Comparison of ENCODE assay signal across 23 mouse cellular contexts in the genomic region with DNA sequence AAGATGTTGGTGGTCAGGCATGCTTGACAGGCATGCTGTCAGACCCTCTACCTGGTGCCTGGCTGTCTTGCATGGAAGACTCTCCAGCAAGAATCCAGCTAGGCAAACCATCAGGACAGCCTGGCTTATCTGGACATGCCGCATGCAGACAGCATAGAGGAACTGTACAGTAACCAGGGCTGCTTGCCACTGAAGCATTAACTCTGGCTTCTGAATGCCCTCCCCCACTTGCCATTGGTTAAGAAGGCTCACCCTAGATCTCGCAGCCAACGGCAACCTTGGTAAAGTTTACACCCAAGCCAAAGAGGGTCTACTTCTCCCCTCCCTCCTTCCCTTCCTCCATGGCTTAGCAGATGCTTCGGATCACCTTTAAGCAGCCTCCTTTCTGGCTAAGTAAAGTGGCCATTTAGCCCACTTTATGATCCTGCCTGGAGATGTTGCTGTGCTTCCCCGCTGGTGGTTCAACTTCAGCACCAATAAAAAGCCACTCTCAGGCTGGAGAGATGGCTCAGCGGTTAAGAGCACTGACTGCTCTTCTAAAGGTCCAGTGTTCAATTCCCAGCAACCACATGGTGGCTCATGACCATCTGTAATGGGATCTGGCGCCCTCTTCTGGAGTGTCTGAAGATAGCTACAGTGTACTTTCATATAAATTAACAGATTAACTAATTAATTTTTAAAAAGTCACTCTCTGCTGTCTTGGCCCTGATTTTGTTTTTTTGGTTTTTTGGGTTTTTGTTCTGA. TPM values are rescaled to one million over a fixed set of nuclear protein-coding genes. Genes with fewer than 3 reads are reported as not detected.
DNase-seq lines count a peak whose midpoint lies in the region; ATAC-seq and TF ChIP-seq lines count a peak whose summit lies in the region.
"Had no signal": no experiment of that assay in that cellular context is flagged by ENCODE, and none has a peak within 500 bp of the region (broad histone marks: within the 10 kb centered on the region; RNA-seq: fewer than 3 reads in every experiment).

No protein-coding gene starts in this region.

- no peak overlapping the region for H3K4me2 ChIP-seq in liver, embryonic 14.5 days (ENCODE audit: low read depth)
- H3K4me2 ChIP-seq in liver, embryonic 11.5 days = no peak overlapping the region
- no peak overlapping the region for H3K4me2 ChIP-seq in forebrain, embryonic 15.5 days (replicated peaks)
- H3K4me2 ChIP-seq: forebrain, embryonic 12.5 days; heart, embryonic 12.5 days; hindbrain, embryonic 15.5 days; limb, embryonic 13.5 days; lung, embryonic 15.5 days; midbrain, embryonic 12.5 days; neural tube, embryonic 13.5 days had no signal

- intact Hi-C loops in heart, adult 2 months (cut with DNase I) = no loop called here

- no peaks in the 10 kb centered on the region for H3K27me3 ChIP-seq in heart, adult 2 months (ENCODE audit: control insufficient read depth, insufficient read depth, low read length)
- H3K27me3 ChIP-seq in heart, embryonic 10.5 days (ENCODE audit: insufficient read depth, poor library complexity, severe bottlenecking) = no peaks in the 10 kb centered on the region
- H3K27me3 ChIP-seq in liver, embryonic 14.5 days (ENCODE audit: control insufficient read depth, insufficient read depth, low read length) = no peaks in the 10 kb centered on the region
- no peaks in the 10 kb centered on the region for H3K27me3 ChIP-seq in liver, embryonic 11.5 days (replicated peaks; ENCODE audit: control insufficient read depth, insufficient read depth, low read length)
- H3K27me3 ChIP-seq in ES-Bruce4 (ENCODE audit: control insufficient read depth, insufficient read depth, low read length, poor library complexity, severe bottlenecking) = no peaks in the 10 kb centered on the region
- H3K27me3 ChIP-seq in forebrain, embryonic 15.5 days = no peaks in the 10 kb centered on the region
- H3K27me3 ChIP-seq: forebrain, embryonic 12.5 days; heart, embryonic 12.5 days; hindbrain, embryonic 15.5 days; limb, embryonic 13.5 days; lung, embryonic 15.5 days; midbrain, embryonic 12.5 days; neural tube, embryonic 13.5 days had no signal

- no peak for ATAC-seq in liver, embryonic 14.5 days (ENCODE audit: insufficient read depth)
- no peak for ATAC-seq in liver, embryonic 11.5 days (replicated peaks; ENCODE audit: low FRiP score)
- ATAC-seq in forebrain, embryonic 15.5 days (replicated peaks) = no peak

- no peak overlapping the region for H3K9ac ChIP-seq in heart, adult 2 months (ENCODE audit: low read depth, low read length)
- H3K9ac ChIP-seq in liver, embryonic 14.5 days (replicated peaks) = no peak overlapping the region
- H3K9ac ChIP-seq in liver, embryonic 11.5 days (ENCODE audit: low read depth, low read length) = no peak overlapping the region
- no peak overlapping the region for H3K9ac ChIP-seq in ES-Bruce4 (ENCODE audit: low read depth, poor library complexity, severe bottlenecking)
- H3K9ac ChIP-seq in forebrain, embryonic 15.5 days (replicated peaks) = no peak overlapping the region
- H3K9ac ChIP-seq: forebrain, embryonic 12.5 days; heart, embryonic 12.5 days; hindbrain, embryonic 15.5 days; limb, embryonic 13.5 days; lung, embryonic 15.5 days; midbrain, embryonic 12.5 days; neural tube, embryonic 13.5 days had no signal

- H3K36me3 ChIP-seq in heart, adult 2 months (ENCODE audit: control insufficient read depth, insufficient read depth, low read length) = no peaks in the 10 kb centered on the region
- H3K36me3 ChIP-seq in heart, embryonic 10.5 days = no peaks in the 10 kb centered on the region
- H3K36me3 ChIP-seq in liver, embryonic 14.5 days (replicated peaks; ENCODE audit: control insufficient read depth, insufficient read depth, low read depth) = no peaks in the 10 kb centered on the region
- no peaks in the 10 kb centered on the region for H3K36me3 ChIP-seq in liver, embryonic 11.5 days (ENCODE audit: control insufficient read depth, insufficient read depth, low read length)
- H3K36me3 ChIP-seq in ES-Bruce4 (ENCODE audit: control insufficient read depth, insufficient read depth, low read length, poor library complexity, severe bottlenecking) = no peaks in the 10 kb centered on the region
- H3K36me3 ChIP-seq in forebrain, embryonic 15.5 days = no peaks in the 10 kb centered on the region
- H3K36me3 ChIP-seq: embryonic facial prominence, embryonic 10.5 days; forebrain, embryonic 12.5 days; heart, embryonic 12.5 days; hindbrain, embryonic 15.5 days; limb, embryonic 13.5 days; lung, embryonic 15.5 days; midbrain, embryonic 12.5 days; neural tube, embryonic 13.5 days had no signal

- no peak overlapping the region for H3K27ac ChIP-seq in heart, adult 2 months
- no peak overlapping the region for H3K27ac ChIP-seq in heart, embryonic 10.5 days
- no peak overlapping the region for H3K27ac ChIP-seq in liver, embryonic 14.5 days
- no peak overlapping the region for H3K27ac ChIP-seq in liver, embryonic 11.5 days (ENCODE audit: low read depth, low read length)
- H3K27ac ChIP-seq in ES-Bruce4 (ENCODE audit: insufficient read depth, low read length) = no peak overlapping the region
- H3K27ac ChIP-seq in forebrain, embryonic 15.5 days (replicated peaks) = no peak overlapping the region
- H3K27ac ChIP-seq: embryonic facial prominence, embryonic 10.5 days; forebrain, embryonic 12.5 days; hindbrain, embryonic 15.5 days; limb, embryonic 13.5 days; lung, embryonic 15.5 days; midbrain, embryonic 12.5 days; neural tube, embryonic 13.5 days had no signal

- H3K9me3 ChIP-seq in heart, embryonic 10.5 days = no peaks in the 10 kb centered on the region
- H3K9me3 ChIP-seq in liver, embryonic 14.5 days (ENCODE audit: control insufficient read depth, low read length) = no peaks in the 10 kb centered on the region
- H3K9me3 ChIP-seq in liver, embryonic 11.5 days (ENCODE audit: control insufficient read depth, low read length) = no peaks in the 10 kb centered on the region
- peaks cover 3% of the 10 kb centered on the region; the same call in 1 of the 2 replicates for H3K9me3 ChIP-seq in ES-Bruce4 (replicated peaks; ENCODE audit: control insufficient read depth, insufficient read depth, low read length, poor library complexity, severe bottlenecking)
- no peaks in the 10 kb centered on the region for H3K9me3 ChIP-seq in forebrain, embryonic 15.5 days
- H3K9me3 ChIP-seq: embryonic facial prominence, embryonic 10.5 days; forebrain, embryonic 12.5 days; hindbrain, embryonic 15.5 days; limb, embryonic 13.5 days; lung, embryonic 15.5 days; midbrain, embryonic 12.5 days; neural tube, embryonic 13.5 days had no signal

- no peak for TF ChIP-seq EP300 in heart, adult 2 months (IDR thresholded peaks at IDR 0.05; ENCODE audit: insufficient read depth, low read depth, low read length)
- TF ChIP-seq EP300 in liver, embryonic 14.5 days (IDR thresholded peaks at IDR 0.05; ENCODE audit: low read depth) = no peak
- no peak for TF ChIP-seq EP300 in ES-Bruce4 (IDR thresholded peaks at IDR 0.05; ENCODE audit: insufficient read depth, low read depth, low read length)

- TF ChIP-seq CTCF in heart, adult 2 months (IDR thresholded peaks at IDR 0.05) = peak; percentile 56
- peak; percentile 44 for TF ChIP-seq CTCF in liver, embryonic 14.5 days (IDR thresholded peaks at IDR 0.05; ENCODE audit: low read depth)
- peak; percentile 21 for TF ChIP-seq CTCF in ES-Bruce4 (IDR thresholded peaks at IDR 0.05; ENCODE audit: low read depth, low read length)

- no peaks in the 10 kb centered on the region for H3K4me1 ChIP-seq in heart, adult 2 months (ENCODE audit: control insufficient read depth, insufficient read depth, low read length)
- 0 out of 2 replicates have a peak, but pooled peaks cover 3% of the 10 kb centered on the region for H3K4me1 ChIP-seq in heart, embryonic 10.5 days
- H3K4me1 ChIP-seq in liver, embryonic 14.5 days (replicated peaks; ENCODE audit: control insufficient read depth in 2 of 2, insufficient read depth in 2 of 2, low read length in 1 of 2) = no peaks in the 10 kb centered on the region
- no peaks in the 10 kb centered on the region for H3K4me1 ChIP-seq in liver, embryonic 11.5 days (replicated peaks; ENCODE audit: control insufficient read depth, insufficient read depth, low read length)
- H3K4me1 ChIP-seq in ES-Bruce4 (ENCODE audit: control insufficient read depth, insufficient read depth, low read length) = no peaks in the 10 kb centered on the region
- H3K4me1 ChIP-seq in forebrain, embryonic 15.5 days = no peaks in the 10 kb centered on the region
- H3K4me1 ChIP-seq: embryonic facial prominence, embryonic 10.5 days; forebrain, embryonic 12.5 days; heart, embryonic 12.5 days; hindbrain, embryonic 15.5 days; limb, embryonic 13.5 days; lung, embryonic 15.5 days; midbrain, embryonic 12.5 days; neural tube, embryonic 13.5 days had no signal

- 73% methylated on average over 7 of the region's 7 CpGs for WGBS in heart, adult 2 months
- WGBS in heart, embryonic 10.5 days = 71% methylated on average over 7 of the region's 7 CpGs
- WGBS in liver, embryonic 14.5 days (ENCODE audit: insufficient replicate concordance) = 63% methylated on average over 7 of the region's 7 CpGs
- WGBS in liver, embryonic 11.5 days = 76% methylated on average over 7 of the region's 7 CpGs
- WGBS in forebrain, embryonic 15.5 days = 77% methylated on average over 7 of the region's 7 CpGs

- DNase-seq in heart, adult 2 months = no peak
- DNase-seq in heart, embryonic 10.5 days (ENCODE audit: low spot score) = no peak
- no peak for DNase-seq in liver, embryonic 14.5 days (ENCODE audit: low read depth in 3 of 3, low spot score in 3 of 3)
- no peak for DNase-seq in liver, embryonic 11.5 days (ENCODE audit: low spot score)
- DNase-seq in ZHBTc4 (ENCODE audit: low read depth, low spot score) = peak; percentile 50
- DNase-seq in T-cell, adult 2 months (ENCODE audit: low spot score) = no peak
- DNase-seq: adrenal gland, adult 2 months; cerebellum, adult 9-10 months; gastrocnemius, postnatal 36 days; heart, postnatal 14 days; kidney, adult 18-20 months; right cerebral cortex, adult 18-20 months; thymus, postnatal 25 days had no signal

- no peaks in the 10 kb centered on the region for H3K79me2 ChIP-seq in heart, adult 2 months (replicated peaks; ENCODE audit: control insufficient read depth, insufficient read depth, low read length)

- H3K4me3 ChIP-seq in heart, adult 2 months = no peak overlapping the region
- H3K4me3 ChIP-seq in heart, embryonic 10.5 days = no peak overlapping the region
- H3K4me3 ChIP-seq in liver, embryonic 14.5 days (ENCODE audit: insufficient read depth in 1 of 2, low read depth in 2 of 2, low read length in 2 of 2) = no peak overlapping the region
- no peak overlapping the region for H3K4me3 ChIP-seq in liver, embryonic 11.5 days (ENCODE audit: low read depth, low read length)
- H3K4me3 ChIP-seq in ES-Bruce4 (ENCODE audit: low read depth, low read length) = no peak overlapping the region
- H3K4me3 ChIP-seq in forebrain, embryonic 15.5 days = no peak overlapping the region
- H3K4me3 ChIP-seq: embryonic facial prominence, embryonic 10.5 days; forebrain, embryonic 12.5 days; heart, embryonic 12.5 days; hindbrain, embryonic 15.5 days; limb, embryonic 13.5 days; lung, embryonic 15.5 days; midbrain, embryonic 12.5 days; neural tube, embryonic 13.5 days had no signal

- no peak for TF ChIP-seq POLR2A in heart, adult 2 months (IDR thresholded peaks at IDR 0.05; ENCODE audit: insufficient read depth, low read depth, low read length)
- TF ChIP-seq POLR2A in ES-Bruce4 (IDR thresholded peaks at IDR 0.05; ENCODE audit: insufficient read depth, low read length) = no peak

RNA-seq across cellular contexts. Expression of gene Gm10382, which starts 18.0 kb away (rescaled TPM):
- total RNA-seq in heart, adult 2 months (2021) = under 1 TPM in 1 of 2 experiments, not detected in 1; 0.21 TPM
- 0.12 and 0.23 TPM in 2 replicates for polyA plus RNA-seq in heart, adult 2 months (2012; rRNA removed)
- 0.34 and 0.67 TPM in 2 replicates for polyA plus RNA-seq in heart, embryonic 10.5 days (2016; fragmentation: Nextera tagmentation; extraction: Ambion mirVana)
- 0.05 and 0.10 TPM in 2 replicates for polyA plus RNA-seq in liver, embryonic 14.5 days (2012; rRNA removed)
- polyA plus RNA-seq in liver, embryonic 14.5 days (2014; fragmentation: Nextera tagmentation; extraction: Ambion mirVana) = not detected in 2 replicates
- polyA plus RNA-seq in liver, embryonic 11.5 days (2014; fragmentation: Nextera tagmentation; extraction: Ambion mirVana) = 0.18 and 0.34 TPM in 2 replicates
- polyA plus RNA-seq in ES-Bruce4 (2011; ENCODE audit: insufficient read depth, insufficient read length, low read depth, missing spikeins) = not detected in 2 replicates
- 0.55 TPM in 2 replicates for polyA plus RNA-seq in forebrain, embryonic 15.5 days (2015; fragmentation: Nextera tagmentation; extraction: Ambion mirVana)

RNA-seq across cellular contexts. Expression of gene Ubc, which starts 18.9 kb away (rescaled TPM):
- total RNA-seq in heart, adult 2 months (2021) = 1,000 to 10,000 TPM in 1 of 2 experiments, 100 to 1,000 TPM in 1; 894 to 1,473 TPM
- polyA plus RNA-seq in heart, adult 2 months (2012; rRNA removed) = 664 and 1,033 TPM in 2 replicates
- 921 and 966 TPM in 2 replicates for polyA plus RNA-seq in heart, embryonic 10.5 days (2016; fragmentation: Nextera tagmentation; extraction: Ambion mirVana)
- 155 and 221 TPM in 2 replicates for polyA plus RNA-seq in liver, embryonic 14.5 days (2012; rRNA removed)
- polyA plus RNA-seq in liver, embryonic 14.5 days (2014; fragmentation: Nextera tagmentation; extraction: Ambion mirVana) = 313 and 374 TPM in 2 replicates
- polyA plus RNA-seq in liver, embryonic 11.5 days (2014; fragmentation: Nextera tagmentation; extraction: Ambion mirVana) = 772 and 827 TPM in 2 replicates
- 329 and 334 TPM in 2 replicates for polyA plus RNA-seq in ES-Bruce4 (2011; ENCODE audit: insufficient read depth, insufficient read length, low read depth, missing spikeins)
- polyA plus RNA-seq in forebrain, embryonic 15.5 days (2015; fragmentation: Nextera tagmentation; extraction: Ambion mirVana) = 1,235 and 1,278 TPM in 2 replicates

RNA-seq across cellular contexts. Expression of gene Scarb1, which starts 30.2 kb away (rescaled TPM):
- total RNA-seq in heart, adult 2 months (2021) = 10 to 100 TPM; 23.6 to 27.8 TPM
- 55.5 and 77.5 TPM in 2 replicates for polyA plus RNA-seq in heart, adult 2 months (2012; rRNA removed)
- 73.1 and 94.3 TPM in 2 replicates for polyA plus RNA-seq in heart, embryonic 10.5 days (2016; fragmentation: Nextera tagmentation; extraction: Ambion mirVana)
- polyA plus RNA-seq in liver, embryonic 14.5 days (2012; rRNA removed) = 50.1 and 54.1 TPM in 2 replicates
- polyA plus RNA-seq in liver, embryonic 14.5 days (2014; fragmentation: Nextera tagmentation; extraction: Ambion mirVana) = 41.6 and 50.6 TPM in 2 replicates
- polyA plus RNA-seq in liver, embryonic 11.5 days (2014; fragmentation: Nextera tagmentation; extraction: Ambion mirVana) = 104 and 108 TPM in 2 replicates
- 59.6 and 63.9 TPM in 2 replicates for polyA plus RNA-seq in ES-Bruce4 (2011; ENCODE audit: insufficient read depth, insufficient read length, low read depth, missing spikeins)
- polyA plus RNA-seq in forebrain, embryonic 15.5 days (2015; fragmentation: Nextera tagmentation; extraction: Ambion mirVana) = 27.7 and 28.5 TPM in 2 replicates
